Mouse (Mus musculus): ENCODE measurements around the gene Vps36. TPM values are rescaled to one million over a fixed set of nuclear protein-coding genes. Genes with fewer than 3 reads are reported as not detected.

Vps36 gene
- 10 to 100 TPM; 29.9 to 36.2 TPM for total RNA-seq (2021)
- 5.2 and 5.7 TPM in 2 replicates for polyA plus RNA-seq (2012; rRNA removed)
- long read RNA-seq, transcript Vps36-201 (14 exons, 3,574 nt): major isoform, 52 of 61 reads
- long read RNA-seq, partial matches to known transcripts: 7 of 61 reads
- long read RNA-seq, other reads (novel, unspliced or antisense): 2 of 61 reads

- DNase-seq: peak; percentile 93
These were observed at the start of gene Vps36 for GRCm38 (mm10) chr8:22192660-22193431. TSS of gene Vps36 (plus strand) at chr8:22192809.

- DNase-seq: no peak
These were observed 48.7 kb upstream of the Vps36 start for GRCm38 (mm10) chr8:22143764-22144491.

GRCm38 (mm10) chr8:22145831-22146230 lies 46.8 kb upstream of the Vps36 start:
- no peak for DNase-seq

- no peak for DNase-seq
These were observed 44.8 kb upstream of the Vps36 start for GRCm38 (mm10) chr8:22147706-22148366.

DNA sequence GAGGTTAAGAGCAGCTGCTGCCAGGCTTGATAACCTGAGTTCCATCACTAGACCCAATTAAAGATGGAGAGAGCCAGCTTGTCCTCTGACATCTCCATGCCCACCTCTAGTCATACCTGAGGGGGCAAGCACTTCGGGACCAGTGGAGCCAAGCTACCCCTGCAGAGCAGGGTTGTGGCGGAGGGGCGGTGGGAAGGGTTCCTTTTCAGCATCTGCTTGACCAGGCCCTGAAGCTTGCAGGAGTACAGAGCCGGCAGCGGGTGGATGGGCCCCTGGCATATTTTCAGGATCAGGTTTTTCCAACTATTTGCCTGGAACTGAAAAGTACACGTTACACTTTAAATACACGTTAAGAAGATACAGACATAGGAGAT lies 44.3 kb upstream of the Vps36 start:
- DNase-seq: no peak

DNA sequence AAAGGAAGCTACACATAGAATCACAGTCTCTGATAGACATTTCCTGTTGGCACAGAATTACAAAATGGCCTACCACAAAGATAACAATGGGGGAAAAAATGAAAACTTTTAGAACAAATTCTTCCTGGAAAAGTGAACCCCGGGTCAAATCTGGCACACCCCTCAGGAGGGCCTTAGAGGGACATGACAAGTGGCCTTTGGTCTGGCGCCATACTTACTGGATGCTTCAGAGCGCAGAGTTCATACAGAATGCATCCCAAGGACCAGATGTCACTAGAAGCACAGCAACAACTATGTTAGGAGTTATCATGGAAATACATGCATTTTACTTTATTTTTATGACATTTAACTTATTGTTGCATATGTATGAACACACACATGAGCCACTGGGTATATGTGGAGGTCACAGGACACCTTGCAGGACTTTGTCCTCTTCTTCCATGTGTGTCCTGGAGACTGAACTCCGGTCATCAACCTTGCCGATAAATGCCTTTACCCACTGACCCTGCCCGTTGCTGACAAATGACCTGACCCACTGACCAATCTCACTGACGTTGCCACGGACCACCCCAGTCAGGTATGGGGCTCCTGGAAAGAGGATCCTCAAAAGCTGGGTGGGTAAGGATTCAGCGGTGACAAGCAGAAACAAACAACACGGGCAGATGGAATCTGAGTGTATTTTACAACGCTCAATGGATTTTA lies 42.8 kb upstream of the Vps36 start:
- no peak for DNase-seq

- peak; percentile 46 for DNase-seq
These were observed 42.3 kb upstream of the Vps36 start for GRCm38 (mm10) chr8:22150345-22150663.

DNA sequence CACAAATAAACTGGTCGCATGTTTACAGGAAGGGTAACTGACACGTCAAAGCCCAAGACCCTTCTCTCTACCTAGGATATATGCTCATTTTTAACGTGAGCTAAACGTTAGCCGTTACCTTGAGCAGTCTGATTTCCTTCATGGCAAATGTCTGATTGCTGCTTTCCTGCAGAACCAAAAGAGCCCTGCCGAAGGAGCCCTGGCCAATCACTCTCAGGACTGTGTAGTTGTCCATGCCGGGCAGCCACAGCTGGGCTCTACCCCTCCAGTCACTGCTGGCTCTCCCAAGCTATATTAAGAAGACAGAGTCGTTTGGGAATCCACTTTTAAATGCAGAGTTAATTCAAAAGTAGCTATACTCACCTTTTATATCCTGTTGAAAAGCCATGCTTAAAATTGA lies 30.4 kb upstream of the Vps36 start:
- DNase-seq: no peak

DNA sequence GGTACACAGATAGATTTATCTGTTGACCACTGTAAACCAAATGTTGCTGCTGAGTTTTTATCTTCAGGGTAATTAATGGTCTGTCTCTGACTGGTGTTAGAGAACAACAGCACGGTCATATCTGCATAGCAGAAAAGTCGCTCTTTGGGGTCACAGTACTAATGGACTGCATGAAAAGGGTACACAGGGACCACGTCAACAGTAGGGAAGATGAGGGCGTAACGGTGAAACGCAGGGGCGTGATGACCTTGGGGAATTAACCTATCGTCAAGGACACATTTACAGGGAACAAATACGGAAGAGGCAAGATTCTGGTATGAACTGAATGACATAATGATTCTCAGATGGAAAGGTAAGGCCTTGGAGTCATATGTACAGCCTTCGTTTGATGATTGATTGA lies 28.2 kb upstream of the Vps36 start:
- no peak for DNase-seq

DNA sequence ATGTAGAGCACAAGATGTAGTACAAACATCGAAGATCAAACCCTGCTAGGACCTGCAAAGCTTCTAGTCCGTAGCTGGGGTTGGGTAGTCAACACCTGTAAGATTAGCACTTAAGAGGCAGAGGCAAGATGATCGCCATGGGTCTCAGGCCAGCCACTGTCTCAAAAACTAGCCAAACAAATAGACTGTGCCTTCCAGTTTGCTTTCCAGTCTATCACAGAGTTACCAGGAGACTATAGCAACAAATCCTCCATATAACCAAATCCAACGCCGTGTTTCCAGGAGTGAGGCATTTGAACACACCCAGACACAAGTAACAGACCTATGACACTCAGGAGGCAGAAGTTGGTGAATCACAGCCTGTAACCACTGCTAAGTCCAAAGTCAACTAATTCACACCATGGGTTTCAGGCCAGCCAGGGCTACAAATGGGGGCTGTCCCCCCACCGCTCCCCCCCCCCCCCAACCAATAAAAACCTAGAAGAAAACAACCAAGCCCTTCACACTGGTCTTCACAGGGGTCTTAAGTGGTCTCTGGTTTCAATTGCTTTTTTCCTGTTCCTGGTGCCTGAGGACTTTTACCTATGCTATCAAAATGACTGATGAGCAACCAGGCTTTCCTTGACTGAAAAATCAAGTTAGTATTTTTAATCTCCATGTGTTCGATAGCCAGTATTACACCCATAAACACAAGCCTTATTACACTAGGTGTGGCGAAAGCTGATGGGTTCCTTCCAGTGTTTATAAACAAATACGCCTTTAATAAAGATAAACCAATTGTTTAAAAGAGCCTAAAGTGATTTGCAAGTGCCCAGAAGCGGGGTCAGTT lies 27.1 kb upstream of the Vps36 start:
- no peak for DNase-seq

GRCm38 (mm10) chr8:22166080-22166603 lies 26.5 kb upstream of the Vps36 start, which contains the start of gene Nek3:
TSS of gene Nek3 (minus strand) at chr8:22166435.
- peak; percentile 91 for DNase-seq

DNA sequence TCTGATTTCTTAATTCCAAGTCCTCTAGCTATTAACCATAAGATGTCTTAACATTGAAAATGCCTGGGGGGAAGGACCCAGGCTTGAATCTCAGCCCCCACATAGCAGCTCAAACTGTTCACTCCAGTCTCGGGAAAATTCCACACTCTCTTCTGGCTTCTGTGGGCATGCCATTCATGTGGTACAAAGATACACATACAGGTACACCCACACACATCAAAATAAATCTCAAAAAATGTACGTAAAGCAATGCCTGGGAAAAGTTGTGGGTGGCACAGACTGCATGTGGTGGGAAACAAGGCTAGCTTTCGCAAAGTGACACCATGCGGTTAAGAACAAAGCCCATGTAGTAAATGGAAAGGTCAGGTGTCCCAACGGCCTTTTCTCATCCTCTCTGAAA lies 23.4 kb upstream of the Vps36 start:
- DNase-seq: no peak

DNA sequence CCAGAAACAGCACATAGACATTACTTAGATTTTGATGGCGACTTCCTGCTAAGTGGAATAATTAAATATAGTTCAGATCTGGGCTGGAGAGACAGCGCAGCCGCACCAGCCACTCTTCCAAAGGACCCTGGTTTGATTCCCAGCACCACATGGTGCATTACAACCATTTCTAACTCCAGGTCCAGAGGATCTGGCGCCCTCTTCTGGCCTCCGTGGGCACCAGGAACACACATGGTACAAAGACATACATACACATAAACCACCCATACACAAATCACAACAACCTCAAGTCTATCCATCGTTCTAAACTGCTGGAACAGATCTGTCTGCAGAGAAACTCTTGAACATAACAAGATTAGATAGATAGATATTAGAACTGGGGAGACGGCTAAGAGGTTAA lies 16.6 kb upstream of the Vps36 start:
- DNase-seq: no peak

DNA sequence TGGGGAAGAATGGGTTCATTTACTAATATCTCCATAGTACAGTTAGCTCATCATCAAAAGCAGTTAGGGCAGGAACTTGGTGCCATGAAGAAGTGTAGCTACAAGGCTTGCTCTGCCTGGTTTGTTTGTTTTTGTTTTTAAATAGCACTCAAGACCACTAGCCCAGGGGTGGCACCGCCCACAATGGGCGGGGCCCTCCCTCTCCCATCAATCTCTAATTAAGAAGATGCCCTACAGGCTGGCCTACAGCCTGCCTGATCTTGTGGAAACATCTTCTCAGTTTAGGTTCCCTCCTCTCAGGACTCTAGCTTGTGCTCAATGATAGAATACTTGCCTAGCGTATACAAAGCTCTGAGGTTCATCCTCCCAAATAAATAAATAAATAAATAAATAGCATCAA lies 7.7 kb upstream of the Vps36 start:
- no peak for DNase-seq

- peak; percentile 96 for DNase-seq
These were observed 6.9 kb upstream of the Vps36 start, which contains the start of gene Ckap2 for GRCm38 (mm10) chr8:22185431-22186397. TSS of gene Ckap2 (minus strand) at chr8:22185819.

GRCm38 (mm10) chr8:22193432-22194010 lies 912 bp downstream of the Vps36 start:
- no peak for DNase-seq

DNA sequence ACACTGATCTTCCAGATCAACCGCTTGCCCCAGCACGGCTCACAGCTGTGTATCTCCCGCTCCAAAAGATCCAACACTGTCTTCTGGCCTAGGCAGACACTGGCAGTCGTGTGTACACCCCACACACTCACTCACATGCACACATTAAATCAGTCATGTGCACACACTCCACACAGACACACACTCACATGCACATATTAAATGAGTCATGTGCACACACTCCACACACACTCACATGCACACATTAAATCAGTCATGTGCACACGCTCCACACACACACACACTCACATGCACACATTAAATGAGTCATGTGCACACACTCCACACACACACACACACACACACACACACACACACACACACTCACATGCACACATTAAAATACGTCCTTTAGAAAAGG lies 5.3 kb downstream of the Vps36 start:
- no peak for DNase-seq

DNA sequence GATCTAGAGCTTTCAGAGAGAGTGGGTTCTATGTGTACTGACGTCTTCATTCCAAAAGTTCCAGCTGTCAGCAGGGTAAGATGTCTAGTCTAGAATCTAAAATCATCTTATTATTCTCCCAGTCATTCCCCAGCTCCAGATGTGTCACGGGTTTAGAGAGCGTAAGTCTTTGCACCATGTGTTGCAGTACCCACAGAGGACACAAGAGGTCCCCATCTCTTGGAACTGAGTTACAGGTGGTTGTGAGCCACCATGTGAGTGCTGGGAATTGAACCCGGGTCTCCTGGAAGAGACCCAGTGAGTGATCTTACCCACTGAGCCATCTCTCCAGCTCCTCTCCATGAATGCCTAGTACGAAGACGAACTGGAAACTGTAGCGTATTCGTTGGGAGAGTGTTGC lies 6.9 kb downstream of the Vps36 start:
- DNase-seq: no peak

GRCm38 (mm10) chr8:22207535-22207934 lies 14.9 kb downstream of the Vps36 start:
- DNase-seq: no peak

Data from adrenal gland, adult 2 months (tissue).